Mouse (Mus musculus) megakaryocyte, embryonic 14.5 days (primary cell): ENCODE data around the gene Krtap4-2. TPM values are rescaled to one million over a fixed set of nuclear protein-coding genes. Genes with fewer than 3 reads are reported as not detected.
A peak's percentile ranks its signal among the peaks of the same experiment; 100 is the strongest.
"Not testable (repeated sequence)": the region's sequence is repeated elsewhere in the genome, so short reads cannot be mapped to it uniquely, and the experiment has no call there.

Experiments used
- H3K27me3 ChIP-seq: replicated peaks from 2 replicates; pipeline ENCODE3; 2012; ENCODE audit warnings: inconsistent platforms
- H3K36me3 ChIP-seq: replicated peaks from 2 replicates; pipeline ENCODE3; 2012; ENCODE audit warnings: low read length, inconsistent platforms, mixed read lengths
- H3K4me1 ChIP-seq: 2 replicates; pipeline ENCODE4 v1.6.1; 2012; ENCODE audit warnings: inconsistent platforms
- H3K4me3 ChIP-seq: replicated peaks from 2 replicates; pipeline ENCODE3; 2012; ENCODE audit warnings: moderate library complexity, mild to moderate bottlenecking, inconsistent platforms
- H3K9me3 ChIP-seq: 2 replicates; pipeline ENCODE4 v1.6.1; 2012; ENCODE audit warnings: inconsistent platforms
- FLI1 ChIP-seq: IDR thresholded peaks from 2 replicates; pipeline ENCODE4 v1.6.1; 2012; ENCODE audit warnings: low read length, inconsistent platforms, mixed read lengths
- GATA1 ChIP-seq: IDR thresholded peaks from 3 replicates; pipeline ENCODE4 v1.6.1; 2012; ENCODE audit warnings: mixed read lengths, low read length, inconsistent platforms, borderline replicate concordance
- polyA plus RNA-seq: library from polyadenylated mRNA; stranded (reverse); fragments of >175 nt; gene quantifications from 2 replicates; pipeline ENCODE4 v1.2.3, GENCODE M21; 2012; ENCODE audit warnings: low replicate concordance; ENCODE audit not compliant: insufficient read depth

The Krtap4-2 gene
- not detected in 2 replicates for polyA plus RNA-seq

DNA sequence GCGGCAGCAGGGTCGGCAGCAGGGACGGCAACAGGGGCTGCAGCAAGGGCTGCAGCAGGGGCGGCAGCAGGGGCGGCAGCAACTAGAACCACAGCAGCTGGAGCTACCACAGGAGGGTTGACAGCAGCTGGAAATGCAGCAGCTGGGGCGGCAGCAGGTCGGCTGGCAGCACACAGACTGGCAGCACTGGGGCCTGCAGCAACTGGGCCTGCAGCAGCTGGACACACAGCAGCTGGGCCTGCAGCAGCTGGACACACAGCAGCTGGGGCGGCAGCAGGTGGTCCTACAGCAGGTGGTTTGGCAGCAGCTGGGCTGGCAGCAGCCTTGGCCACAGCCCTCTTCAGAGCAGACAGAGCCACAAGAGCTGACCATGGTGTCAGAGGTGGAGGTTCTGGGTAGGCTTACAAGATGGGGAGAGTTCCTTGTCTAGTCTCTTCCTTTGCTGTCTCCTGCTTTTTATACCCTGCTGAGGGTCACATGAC, at the start of gene Krtap4-2:
Gene Krtap4-2 (minus strand): TSS at position 432 of the 482 bp plus-strand sequence.
- Histone ChIP-seq H3K4me1 (no peaks in the 10 kb centered on the region), H3K27me3 (peaks cover 1% of the 10 kb centered on the region), H3K36me3 (no peaks in the 10 kb centered on the region), H3K4me3 (no peak within 1 kb of the TSS), H3K9me3 (no peaks in the 10 kb centered on the region)
- TF ChIP-seq GATA1 (no peak), FLI1 (no peak)

DNA sequence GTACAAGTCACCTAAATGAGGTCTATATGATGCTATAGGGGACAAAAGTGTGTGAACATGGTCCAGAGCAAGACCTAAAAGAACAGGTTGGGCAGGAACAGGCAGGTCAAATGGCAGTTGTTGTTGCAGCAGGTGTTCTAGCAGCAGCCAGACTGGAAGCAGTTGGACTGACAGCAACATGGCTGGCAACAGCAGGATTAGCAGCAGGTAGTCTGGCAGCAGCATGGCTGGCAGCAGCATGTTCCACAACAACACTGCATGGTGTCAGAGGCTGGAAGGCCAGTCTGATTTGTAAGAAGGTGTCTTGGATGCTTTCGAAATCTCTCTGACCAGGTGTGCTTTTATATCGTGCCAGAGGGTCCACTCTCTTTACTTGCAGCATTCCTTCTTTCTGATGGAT, 48.6 kb upstream of the Krtap4-2 start:
- no peaks in the 10 kb centered on the region for H3K36me3 ChIP-seq
- H3K4me1 ChIP-seq, result no peaks in the 10 kb centered on the region
- H3K9me3 ChIP-seq, result no peaks in the 10 kb centered on the region
- TF ChIP-seq FLI1 (no peak), GATA1 (no peak)
- peak overlapping the region; percentile 54 for H3K4me3 ChIP-seq
- H3K27me3 ChIP-seq, result no peaks in the 10 kb centered on the region

DNA sequence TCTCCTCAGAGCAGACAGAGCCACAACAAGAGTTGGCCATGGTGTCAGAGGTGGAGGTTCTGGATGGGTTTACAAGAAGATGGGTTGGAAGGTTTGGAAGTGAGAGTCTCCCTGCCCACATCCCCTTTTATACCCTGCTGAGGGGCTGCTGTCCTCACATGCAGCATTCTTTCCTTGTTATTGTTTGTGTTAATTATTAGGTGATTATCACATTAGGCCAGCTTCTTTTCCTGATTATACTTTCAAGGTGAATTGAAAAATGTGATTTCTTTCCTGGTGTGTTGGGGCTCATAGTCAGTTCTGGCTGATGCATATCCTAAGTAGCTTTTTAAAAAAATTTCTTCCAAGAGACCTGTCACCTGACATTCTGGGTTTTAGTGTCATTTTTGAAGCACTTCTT, 31.0 kb upstream of the Krtap4-2 start, which contains the start of gene Krtap4-6:
Gene Krtap4-6 (minus strand): TSS at position 101 of the 400 bp plus-strand sequence.
- H3K4me1 ChIP-seq, result no peaks in the 10 kb centered on the region
- no peaks in the 10 kb centered on the region for H3K27me3 ChIP-seq
- H3K4me3 ChIP-seq, result no peak within 1 kb of the TSS
- TF ChIP-seq GATA1 (no peak), FLI1 (no peak)
- H3K9me3 ChIP-seq, result 0 out of 2 replicates have a peak, but pooled peaks cover 3% of the 10 kb centered on the region
- H3K36me3 ChIP-seq, result no peaks in the 10 kb centered on the region

DNA sequence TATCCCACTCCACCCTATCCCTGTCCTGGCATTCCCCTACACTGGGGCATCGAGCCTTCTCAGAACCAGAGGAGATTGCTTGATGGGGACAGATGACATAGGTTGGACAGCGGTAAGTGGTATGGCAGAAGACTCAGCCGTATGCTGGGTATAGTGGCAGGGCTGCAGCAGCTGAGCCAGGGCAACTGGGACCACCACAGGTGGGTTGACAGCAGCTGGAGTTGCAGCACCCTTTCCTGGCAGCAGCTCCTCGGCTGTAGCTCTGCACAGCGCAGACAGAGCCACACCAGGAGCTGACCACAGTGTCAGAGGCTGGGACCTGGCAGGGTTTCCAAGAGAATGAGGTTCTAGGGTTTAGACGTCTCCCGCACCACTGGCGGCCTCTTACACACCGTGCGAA, 27.9 kb upstream of the Krtap4-2 start:
- Histone ChIP-seq H3K27me3 (no peaks in the 10 kb centered on the region), H3K36me3 (no peaks in the 10 kb centered on the region), H3K4me1 (no peaks in the 10 kb centered on the region), H3K9me3 (0 out of 2 replicates have a peak, but pooled peaks cover 3% of the 10 kb centered on the region), H3K4me3 (no peak overlapping the region)
- TF ChIP-seq FLI1 (no peak), GATA1 (no peak)

DNA sequence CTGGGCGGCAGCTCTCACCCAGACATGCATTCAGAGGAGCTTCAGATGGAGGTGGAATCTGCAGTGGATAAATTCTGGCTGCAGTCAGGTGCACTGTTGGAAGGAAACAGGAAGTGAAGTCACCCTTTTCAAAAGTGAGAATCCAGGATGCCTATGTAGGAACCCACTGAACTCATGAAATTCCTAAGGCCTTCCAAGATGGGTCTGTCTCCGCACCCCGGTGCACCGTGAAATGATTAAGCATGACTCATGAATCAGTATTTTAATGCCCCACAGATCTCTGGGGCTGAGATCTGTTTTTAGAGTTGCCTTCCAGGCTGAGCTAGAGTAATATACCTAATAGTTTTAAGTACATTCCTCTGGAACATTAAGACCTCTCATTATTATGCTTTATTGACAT, 24.4 kb upstream of the Krtap4-2 start:
- Histone ChIP-seq H3K9me3 (0 out of 2 replicates have a peak, but pooled peaks cover 3% of the 10 kb centered on the region), H3K4me3 (no peak overlapping the region), H3K27me3 (no peaks in the 10 kb centered on the region), H3K4me1 (no peaks in the 10 kb centered on the region), H3K36me3 (no peaks in the 10 kb centered on the region)
- TF ChIP-seq GATA1, result no peak
- TF ChIP-seq FLI1, result no peak

DNA sequence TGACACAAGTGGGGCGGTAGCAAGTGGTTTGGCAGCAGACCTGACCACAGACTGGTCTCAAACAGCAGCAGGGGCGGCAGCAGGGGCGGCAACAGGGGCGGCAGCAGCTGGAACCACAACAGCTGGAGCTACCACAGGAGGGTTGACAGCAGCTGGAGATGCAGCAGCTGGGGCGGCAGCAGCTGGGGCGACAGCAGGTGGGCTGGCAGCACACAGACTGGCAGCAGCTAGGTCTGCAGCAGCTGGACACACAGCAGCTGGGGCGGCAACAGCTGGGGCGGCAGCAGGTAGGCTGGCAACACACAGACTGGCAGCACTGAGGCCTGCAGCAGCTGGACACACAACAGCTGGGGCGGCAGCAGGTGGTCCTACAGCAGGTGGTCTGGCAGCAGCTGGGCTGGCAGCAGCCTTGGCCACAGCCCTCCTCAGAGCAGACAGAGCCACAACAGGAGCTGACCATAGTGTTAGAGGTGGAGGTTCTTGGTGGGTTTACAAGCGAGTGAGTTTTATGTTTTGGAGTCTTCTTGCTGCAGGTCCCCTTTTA, 23.7 kb upstream of the Krtap4-2 start, which contains the start of gene Gm11563:
Gene Gm11563 (minus strand): TSS at position 494 of the 544 bp plus-strand sequence.
- H3K9me3 ChIP-seq, H3K4me1 ChIP-seq, H3K36me3 ChIP-seq, H3K27me3 ChIP-seq, H3K4me3 ChIP-seq: not testable (repeated sequence)

DNA sequence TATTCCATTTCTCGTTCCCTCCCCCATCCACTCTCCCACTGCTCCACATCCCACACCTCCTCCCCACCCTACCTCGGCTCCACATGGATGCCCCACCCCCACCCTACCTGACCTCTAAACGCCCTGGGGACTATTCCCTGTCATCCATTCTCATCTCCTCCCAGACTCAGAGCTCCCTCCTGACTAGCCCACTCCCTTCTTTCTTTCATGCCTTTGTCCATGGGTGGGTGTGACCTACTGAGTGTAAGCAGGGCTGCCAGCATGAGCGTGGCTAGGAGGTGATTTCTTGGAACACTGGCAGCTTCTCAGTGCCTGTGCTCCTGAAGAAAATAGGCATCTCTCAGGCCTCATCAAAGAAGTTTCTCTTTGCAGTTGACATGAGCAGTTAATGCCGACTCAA, 22.2 kb upstream of the Krtap4-2 start:
- Histone ChIP-seq H3K36me3 (no peaks in the 10 kb centered on the region), H3K9me3 (0 out of 2 replicates have a peak, but pooled peaks cover 3% of the 10 kb centered on the region), H3K4me3 (no peak overlapping the region), H3K4me1 (no peaks in the 10 kb centered on the region), H3K27me3 (no peaks in the 10 kb centered on the region)
- no peak for TF ChIP-seq GATA1
- TF ChIP-seq FLI1, result no peak

DNA sequence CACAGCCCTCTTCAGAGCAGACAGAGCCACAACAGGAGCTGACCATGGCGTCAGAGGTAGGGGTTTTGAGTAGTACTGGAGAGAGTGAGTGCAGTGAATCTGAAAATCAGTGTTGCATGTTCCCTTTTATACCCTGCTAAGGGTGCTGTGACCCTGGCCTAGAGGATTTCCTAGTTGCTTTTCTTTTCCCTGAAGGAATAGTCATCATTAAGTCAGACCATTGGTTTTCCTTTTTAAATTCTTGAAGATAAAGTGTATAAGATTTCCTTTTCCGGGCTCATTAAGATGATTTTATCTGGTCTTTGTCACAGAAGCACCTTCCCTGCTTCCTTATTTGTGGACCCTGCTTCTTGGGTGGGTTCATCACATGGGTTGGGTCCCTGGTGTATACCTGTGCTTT, 15.3 kb upstream of the Krtap4-2 start, which contains the start of gene Gm11555:
Gene Gm11555 (minus strand): TSS at position 101 of the 400 bp plus-strand sequence.
- H3K27me3 ChIP-seq, result no peaks in the 10 kb centered on the region
- TF ChIP-seq FLI1, result no peak
- no peak for TF ChIP-seq GATA1
- H3K36me3 ChIP-seq, result no peaks in the 10 kb centered on the region
- H3K9me3 ChIP-seq, result no peaks in the 10 kb centered on the region
- H3K4me1 ChIP-seq, result no peaks in the 10 kb centered on the region
- H3K4me3 ChIP-seq, result no peak within 1 kb of the TSS

DNA sequence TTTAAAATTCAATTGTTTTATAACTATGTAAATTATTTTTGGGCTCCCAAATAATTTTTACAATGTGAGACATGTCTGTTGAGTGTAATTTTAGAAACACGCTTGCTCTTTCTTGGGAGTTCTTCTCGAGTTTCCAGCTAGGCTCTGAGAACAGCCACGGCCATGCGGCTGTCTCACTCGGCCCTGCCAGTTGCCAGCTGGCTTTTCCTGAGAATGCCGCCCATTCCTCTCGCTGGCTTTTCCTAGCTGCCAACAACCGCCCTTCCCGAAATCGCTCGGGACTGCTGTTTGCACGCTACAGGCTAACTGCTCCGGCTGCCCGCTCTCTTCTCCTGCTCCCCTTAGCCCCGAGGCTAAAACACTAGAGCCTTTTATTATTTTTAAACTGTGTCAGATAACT, 11.6 kb upstream of the Krtap4-2 start:
- Histone ChIP-seq H3K4me3 (no peak overlapping the region), H3K36me3 (no peaks in the 10 kb centered on the region), H3K4me1 (no peaks in the 10 kb centered on the region), H3K9me3 (no peaks in the 10 kb centered on the region), H3K27me3 (no peaks in the 10 kb centered on the region)
- TF ChIP-seq FLI1 (no peak), GATA1 (no peak)

DNA sequence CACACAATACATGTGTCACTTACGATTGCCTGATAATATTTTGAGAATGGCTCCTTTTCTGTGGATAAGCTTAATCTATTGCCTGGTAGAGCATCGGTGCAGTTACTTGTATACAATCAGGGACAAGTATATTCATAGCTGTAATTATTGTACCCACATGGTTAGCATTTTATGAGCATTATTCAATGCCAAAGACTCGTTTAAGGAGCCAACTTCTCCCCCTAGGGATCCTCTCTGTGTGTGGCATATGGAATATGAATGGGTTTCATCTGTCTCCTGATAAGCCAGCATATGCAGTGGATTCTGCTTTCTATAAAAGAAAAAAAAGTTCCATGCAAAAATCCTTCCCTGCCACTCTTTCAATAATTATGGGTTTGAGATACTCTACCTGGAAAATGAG, 9.5 kb upstream of the Krtap4-2 start:
- no peaks in the 10 kb centered on the region for H3K4me1 ChIP-seq
- H3K36me3 ChIP-seq, result no peaks in the 10 kb centered on the region
- H3K4me3 ChIP-seq, result no peak overlapping the region
- no peaks in the 10 kb centered on the region for H3K27me3 ChIP-seq
- H3K9me3 ChIP-seq, result no peaks in the 10 kb centered on the region
- TF ChIP-seq GATA1 (no peak), FLI1 (no peak)

DNA sequence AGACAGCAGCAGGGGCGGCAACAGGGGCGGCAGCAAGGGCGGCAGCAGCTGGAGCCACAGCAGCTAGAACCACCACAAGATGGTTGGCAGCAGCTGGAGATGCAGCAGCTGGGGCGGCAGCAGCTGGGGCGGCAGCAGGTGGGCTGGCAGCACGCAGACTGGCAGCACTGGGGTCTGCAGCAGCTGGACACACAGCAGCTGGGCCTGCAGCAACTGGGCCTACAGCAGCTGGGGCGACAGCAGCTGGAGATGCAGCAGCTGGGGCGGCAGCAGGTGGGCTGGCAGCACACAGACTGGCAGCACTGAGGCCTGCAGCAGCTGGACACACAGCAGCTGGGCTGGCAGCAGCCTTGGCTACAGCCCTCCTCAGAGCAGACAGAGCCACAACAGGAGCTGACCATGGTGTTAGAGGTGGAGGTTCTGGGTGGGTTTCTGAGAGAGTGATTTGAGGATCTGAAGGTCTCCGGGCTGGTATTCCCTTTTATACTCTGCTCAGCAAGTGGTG, 8.8 kb upstream of the Krtap4-2 start, which contains the start of gene Krtap4-7:
Gene Krtap4-7 (minus strand): TSS at position 455 of the 505 bp plus-strand sequence.
- H3K36me3 ChIP-seq, H3K4me3 ChIP-seq, H3K27me3 ChIP-seq, H3K4me1 ChIP-seq, H3K9me3 ChIP-seq: not testable (repeated sequence)
